Mouse (Mus musculus) hindbrain, embryonic 15.5 days (tissue): Measurements from ENCODE around the gene Rundc1. TPM values are rescaled to one million over a fixed set of nuclear protein-coding genes. Genes with fewer than 3 reads are reported as not detected.
"Not testable (repeated sequence)": the region's sequence is repeated elsewhere in the genome, so short reads cannot be mapped to it uniquely, and the experiment has no call there.

Experiments used
- ATAC-seq: fragments of 200-750 bp; cut with Nextera tagmentation; 2 replicates; pipeline ENCODE4 v1.8.0; 2017; ENCODE audit warnings: low read depth, moderate number of reproducible peaks, moderate TSS enrichment; ENCODE audit not compliant: low FRiP score
- H3K27ac ChIP-seq: fragments of 300-500 bp; sonication (generic); replicated peaks from 2 replicates; pipeline ENCODE4 v1.5.1; 2015; ENCODE audit warnings: mild to moderate bottlenecking, inconsistent platforms
- H3K27me3 ChIP-seq: fragments of 300-500 bp; sonication (generic); 2 replicates; pipeline ENCODE4 v1.6.1; 2015; ENCODE audit warnings: control low read depth, inconsistent platforms
- H3K36me3 ChIP-seq: fragments of 300-500 bp; sonication (generic); 2 replicates; pipeline ENCODE4 v1.6.1; 2015; ENCODE audit warnings: control low read depth, inconsistent platforms
- H3K4me1 ChIP-seq: fragments of 300-500 bp; sonication (generic); replicated peaks from 2 replicates; pipeline ENCODE4 v1.6.1; 2015; ENCODE audit warnings: control low read depth, inconsistent platforms
- H3K4me2 ChIP-seq: fragments of 300-500 bp; sonication (generic); 2 replicates; pipeline ENCODE4 v1.6.1; 2015; ENCODE audit warnings: moderate library complexity, mild to moderate bottlenecking, inconsistent platforms
- H3K4me3 ChIP-seq: fragments of 300-500 bp; sonication (generic); 2 replicates; pipeline ENCODE4 v1.5.1; 2015; ENCODE audit warnings: mild to moderate bottlenecking, inconsistent platforms
- H3K9ac ChIP-seq: fragments of 300-500 bp; sonication (generic); 2 replicates; pipeline ENCODE4 v1.6.1; 2015; ENCODE audit warnings: inconsistent platforms
- H3K9me3 ChIP-seq: fragments of 300-500 bp; sonication (generic); 2 replicates; pipeline ENCODE4 v1.6.1; 2016; ENCODE audit warnings: control low read depth, inconsistent platforms
- WGBS: fragments of 180-500 bp; shearing (Covaris S2); methylation state at CpG from one replicate; pipeline ENCODE4 v1.1.7; 2015; 5-methylcytosine and 5-hydroxymethylcytosine counted together
- polyA plus RNA-seq: library from polyadenylated mRNA; unstranded; fragments of >200 nt; fragmentation: Nextera tagmentation; extraction: Ambion mirVana; gene quantifications from 2 replicates; pipeline ENCODE4 v1.2.1, GENCODE M21; 2015

The Rundc1 gene
- polyA plus RNA-seq, 1 experiment from 2014 or later: 32.0 TPM

DNA sequence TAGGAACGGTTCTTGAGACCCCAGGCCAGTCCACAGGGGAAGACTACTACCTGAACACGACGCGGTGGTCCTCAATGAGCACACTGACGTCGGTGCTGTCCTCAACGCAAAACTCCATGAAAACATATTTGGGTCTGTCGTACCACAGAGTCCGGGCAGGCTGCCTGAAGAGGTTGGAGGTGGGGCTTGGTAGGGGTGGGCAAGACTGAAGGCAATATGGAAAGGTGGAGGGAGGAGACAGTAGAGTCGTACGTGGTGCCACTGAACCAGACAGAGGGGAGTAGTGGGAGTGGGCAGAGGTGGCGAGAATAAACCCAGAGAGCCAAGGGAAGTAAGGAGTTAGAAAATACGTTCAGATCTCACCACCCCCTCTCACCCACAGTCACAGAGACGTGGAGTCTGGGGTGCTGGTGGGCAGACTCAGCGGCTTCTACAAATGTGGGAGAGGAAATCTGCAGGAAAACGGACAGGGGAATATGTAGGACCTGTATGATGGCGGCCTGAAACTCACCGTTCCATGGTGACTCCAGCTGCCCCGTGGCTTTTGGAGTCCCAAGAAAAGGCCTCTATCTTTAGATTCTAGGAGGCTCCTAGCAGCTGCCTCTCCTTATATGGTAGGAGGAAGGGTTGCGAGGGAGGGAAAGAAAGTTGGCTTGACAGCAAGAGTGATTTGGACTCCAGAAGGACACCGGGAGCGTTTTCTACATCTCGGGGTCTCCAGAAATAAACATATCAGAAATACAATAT, 607 bp upstream of the Rundc1 start, which contains the start of gene Gm27029:
Gene Gm27029 (minus strand): TSS at position 692 of the 747 bp plus-strand sequence.
- Histone ChIP-seq H3K9me3 (no peaks in the 10 kb centered on the region), H3K4me3 (peak within 1 kb of the TSS; percentile 96), H3K36me3 (peaks cover 2% of the 10 kb centered on the region; the same call in 1 of the 2 replicates), H3K4me2 (peak within 1 kb of the TSS; percentile 80), H3K27me3 (no peaks in the 10 kb centered on the region), H3K27ac (peak within 1 kb of the TSS; percentile 95), H3K4me1 (peaks cover 29% of the 10 kb centered on the region), H3K9ac (peak within 1 kb of the TSS; percentile 80)
- ATAC-seq: peak; percentile 39
- WGBS: 5% methylated on average over 23 of the region's 23 CpGs

DNA sequence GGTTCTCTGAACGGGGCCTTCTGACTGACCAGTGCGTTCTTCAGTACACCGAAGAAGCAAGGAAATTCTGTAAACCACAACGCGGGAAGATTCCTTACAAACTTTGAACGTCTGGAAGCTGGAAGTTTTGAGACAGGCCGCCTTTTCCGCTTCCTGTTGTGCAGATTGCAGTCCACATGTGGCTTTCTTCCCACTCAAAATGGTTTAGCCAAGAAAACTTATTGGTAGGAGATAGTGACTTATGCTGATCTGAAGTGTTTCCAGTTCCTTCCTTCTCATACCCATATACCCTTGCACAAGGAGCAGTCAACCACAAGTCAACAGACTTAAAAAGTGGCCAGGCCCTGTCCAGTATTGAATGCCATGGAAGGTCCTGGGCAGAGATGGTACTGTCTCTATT, 1.3 kb downstream of the Rundc1 start:
- H3K4me2 ChIP-seq: peak overlapping the region; percentile 80
- H3K27me3 ChIP-seq: no peaks in the 10 kb centered on the region
- H3K9ac ChIP-seq: peak overlapping the region; percentile 80
- no peaks in the 10 kb centered on the region for H3K9me3 ChIP-seq
- peaks cover 29% of the 10 kb centered on the region for H3K4me1 ChIP-seq
- no peak overlapping the region for H3K27ac ChIP-seq
- no peak for ATAC-seq
- peak overlapping the region; percentile 96 for H3K4me3 ChIP-seq
- H3K36me3 ChIP-seq: peaks cover 20% of the 10 kb centered on the region
- WGBS: 68% methylated on average over 8 of the region's 8 CpGs

DNA sequence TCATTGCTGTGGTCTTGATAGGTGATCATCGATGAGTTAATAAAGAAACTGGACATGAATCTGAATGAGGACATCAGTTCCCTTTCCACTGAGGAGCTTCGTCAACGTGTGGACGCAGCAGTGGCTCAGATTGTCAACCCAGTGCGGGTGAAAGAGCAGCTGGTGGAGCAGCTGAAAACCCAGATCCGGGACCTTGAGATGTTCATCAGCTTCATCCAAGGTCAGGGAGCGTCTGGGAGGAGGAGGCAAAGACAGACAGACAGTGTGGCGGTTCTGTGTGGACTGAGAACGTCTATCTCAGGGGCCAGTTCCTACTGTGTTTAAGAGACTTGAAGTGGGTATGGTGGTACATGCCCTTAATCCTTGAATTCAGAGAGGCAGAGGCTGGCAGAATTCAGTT, 6.4 kb downstream of the Rundc1 start:
- H3K36me3 ChIP-seq: peaks cover 61% of the 10 kb centered on the region
- peaks cover 13% of the 10 kb centered on the region for H3K4me1 ChIP-seq
- H3K9ac ChIP-seq: no peak overlapping the region
- H3K4me3 ChIP-seq: no peak overlapping the region
- H3K27me3 ChIP-seq: no peaks in the 10 kb centered on the region
- H3K4me2 ChIP-seq: no peak overlapping the region
- no peaks in the 10 kb centered on the region for H3K9me3 ChIP-seq
- ATAC-seq: no peak
- WGBS: 94% methylated on average over 9 of the region's 9 CpGs
- no peak overlapping the region for H3K27ac ChIP-seq

DNA sequence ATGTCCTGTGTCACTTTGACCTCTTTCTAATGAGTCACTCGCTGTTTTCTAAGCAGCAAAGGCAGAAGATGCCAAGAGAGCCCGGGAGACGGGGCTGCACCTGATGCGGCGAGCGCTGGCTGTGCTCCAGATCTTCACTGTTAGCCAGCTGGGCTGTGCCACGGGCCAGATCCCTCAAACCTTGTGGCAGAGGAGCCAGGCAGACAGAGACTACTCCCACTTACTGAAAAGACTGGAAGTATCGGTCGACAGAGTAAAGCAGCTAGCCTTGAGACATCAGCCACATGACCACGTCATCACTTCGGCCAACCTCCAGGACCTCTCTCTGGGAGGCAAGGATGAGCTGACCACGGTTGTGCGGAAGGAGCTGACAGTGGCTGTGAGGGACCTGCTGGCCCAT, 8.5 kb downstream of the Rundc1 start:
- WGBS: 84% methylated on average over 13 of the region's 13 CpGs
- Histone ChIP-seq H3K27me3 (no peaks in the 10 kb centered on the region), H3K36me3 (peaks cover 61% of the 10 kb centered on the region), H3K4me2 (no peak overlapping the region), H3K4me1 (no peaks in the 10 kb centered on the region), H3K27ac (no peak overlapping the region), H3K4me3 (no peak overlapping the region), H3K9me3 (no peaks in the 10 kb centered on the region), H3K9ac (no peak overlapping the region)
- no peak for ATAC-seq

DNA sequence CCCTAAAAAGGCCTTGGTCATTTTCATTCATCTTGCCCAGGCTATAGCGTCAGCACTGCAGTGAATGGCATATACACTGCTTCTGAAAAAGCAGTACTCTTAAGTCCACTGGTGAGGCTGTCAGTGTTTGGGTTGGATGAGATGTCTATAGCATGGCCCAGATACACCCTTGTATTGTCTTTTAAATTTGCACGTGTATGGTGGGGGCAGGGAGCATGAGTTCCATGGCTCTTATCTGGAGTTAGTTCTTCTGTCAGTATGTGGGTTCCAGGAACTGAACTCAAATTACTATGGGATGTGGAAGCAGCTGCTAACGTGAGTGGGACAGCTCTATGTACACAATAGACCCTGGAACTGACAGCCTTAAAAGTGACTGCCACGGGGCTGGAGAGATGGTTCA, 10.9 kb downstream of the Rundc1 start:
- no peak overlapping the region for H3K4me2 ChIP-seq
- ATAC-seq: no peak
- WGBS: 87% methylated on average over 4 of the region's 4 CpGs
- peaks cover 45% of the 10 kb centered on the region for H3K36me3 ChIP-seq
- H3K4me1 ChIP-seq: no peaks in the 10 kb centered on the region
- no peak overlapping the region for H3K9ac ChIP-seq
- H3K27me3 ChIP-seq: no peaks in the 10 kb centered on the region
- H3K27ac ChIP-seq: no peak overlapping the region
- no peak overlapping the region for H3K4me3 ChIP-seq
- no peaks in the 10 kb centered on the region for H3K9me3 ChIP-seq

DNA sequence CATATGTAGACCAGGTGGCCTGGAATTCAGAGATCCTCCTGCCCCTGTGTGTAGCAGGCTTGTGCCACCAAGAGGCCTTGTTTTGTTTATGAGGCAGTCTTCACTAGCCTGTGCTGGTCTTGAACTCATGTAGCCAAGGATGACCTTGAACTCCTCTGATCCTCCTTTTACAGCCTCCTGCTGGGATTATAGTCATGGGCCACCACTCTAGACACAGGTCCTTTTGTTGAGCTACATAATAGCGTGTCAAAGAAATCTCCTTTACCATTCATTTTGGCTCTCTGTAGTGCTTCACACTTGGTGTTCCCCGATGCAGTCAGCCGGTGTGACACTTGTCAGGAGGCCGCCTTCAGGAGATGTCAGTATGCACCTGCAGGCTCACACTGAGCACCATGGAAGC, 12.0 kb downstream of the Rundc1 start:
- Histone ChIP-seq H3K4me1 (no peaks in the 10 kb centered on the region), H3K36me3 (peaks cover 34% of the 10 kb centered on the region), H3K4me2 (no peak overlapping the region), H3K9ac (no peak overlapping the region), H3K4me3 (no peak overlapping the region), H3K27ac (no peak overlapping the region), H3K27me3 (no peaks in the 10 kb centered on the region), H3K9me3 (no peaks in the 10 kb centered on the region)
- no peak for ATAC-seq
- WGBS: 48% methylated on average over 4 of the region's 4 CpGs

DNA sequence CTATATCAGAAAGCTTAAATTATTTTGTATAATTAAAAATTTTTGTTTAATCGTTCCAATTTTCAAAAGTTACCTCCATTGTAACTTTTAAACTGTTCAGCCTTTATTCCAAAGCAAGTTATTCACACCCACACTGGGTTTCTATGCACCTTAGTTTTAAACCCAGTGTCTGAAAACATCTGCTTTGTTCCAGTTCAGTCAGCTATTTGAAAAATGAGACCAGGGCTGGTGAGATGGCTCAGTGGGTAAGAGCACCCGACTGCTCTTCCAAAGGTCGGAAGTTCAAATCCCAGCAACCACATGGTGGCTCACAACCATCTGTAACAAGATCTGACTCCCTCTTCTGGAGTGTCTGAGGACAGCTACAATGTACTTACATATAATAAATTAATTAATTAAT, 13.1 kb downstream of the Rundc1 start:
- peaks cover 26% of the 10 kb centered on the region for H3K36me3 ChIP-seq
- H3K4me3 ChIP-seq, H3K9me3 ChIP-seq, H3K4me1 ChIP-seq, ATAC-seq, H3K9ac ChIP-seq, H3K4me2 ChIP-seq, H3K27me3 ChIP-seq, H3K27ac ChIP-seq: not testable (repeated sequence)
- 49% methylated on average over 3 of the region's 3 CpGs for WGBS

DNA sequence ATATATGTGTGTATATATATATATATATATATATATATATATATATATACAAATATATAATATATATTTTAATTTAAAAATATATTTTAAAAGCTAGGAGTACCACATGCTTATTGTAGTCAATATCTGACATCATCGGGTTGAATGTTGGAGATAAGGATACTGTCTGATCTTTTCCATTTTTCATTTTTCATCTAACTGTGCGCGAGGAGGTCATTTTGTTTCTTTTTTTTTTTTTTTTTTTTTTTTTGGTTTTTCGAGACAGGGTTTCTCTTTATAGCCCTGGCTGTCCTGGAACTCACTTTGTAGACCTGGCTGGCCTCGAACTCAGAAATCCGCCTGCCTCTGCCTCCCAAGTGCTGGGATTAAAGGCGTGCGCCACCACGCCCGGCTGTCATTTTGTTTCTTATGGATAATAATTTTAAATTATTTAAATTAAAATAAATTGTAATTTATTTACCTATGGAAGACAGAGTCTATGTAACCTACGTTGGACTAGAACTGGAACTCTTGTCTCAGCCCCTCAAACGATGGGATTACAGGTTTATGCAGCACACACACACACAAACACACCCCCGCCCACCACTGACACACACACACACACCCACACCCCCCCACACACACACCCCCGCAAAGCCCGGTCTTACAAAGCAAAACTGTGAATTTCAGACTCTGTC, 16.7 kb downstream of the Rundc1 start:
- not testable (repeated sequence) for H3K9ac ChIP-seq, H3K27me3 ChIP-seq, ATAC-seq, H3K9me3 ChIP-seq
- peak overlapping the region; percentile 49 for H3K4me2 ChIP-seq
- 40% methylated on average over 15 of the region's 15 CpGs for WGBS
- peaks cover 18% of the 10 kb centered on the region for H3K4me1 ChIP-seq
- H3K27ac ChIP-seq: 0 out of 2 replicates have a peak overlapping the region, but pooled peaks have one; percentile 53
- H3K4me3 ChIP-seq: peak overlapping the region; percentile 29
- H3K36me3 ChIP-seq: peaks cover 17% of the 10 kb centered on the region

DNA sequence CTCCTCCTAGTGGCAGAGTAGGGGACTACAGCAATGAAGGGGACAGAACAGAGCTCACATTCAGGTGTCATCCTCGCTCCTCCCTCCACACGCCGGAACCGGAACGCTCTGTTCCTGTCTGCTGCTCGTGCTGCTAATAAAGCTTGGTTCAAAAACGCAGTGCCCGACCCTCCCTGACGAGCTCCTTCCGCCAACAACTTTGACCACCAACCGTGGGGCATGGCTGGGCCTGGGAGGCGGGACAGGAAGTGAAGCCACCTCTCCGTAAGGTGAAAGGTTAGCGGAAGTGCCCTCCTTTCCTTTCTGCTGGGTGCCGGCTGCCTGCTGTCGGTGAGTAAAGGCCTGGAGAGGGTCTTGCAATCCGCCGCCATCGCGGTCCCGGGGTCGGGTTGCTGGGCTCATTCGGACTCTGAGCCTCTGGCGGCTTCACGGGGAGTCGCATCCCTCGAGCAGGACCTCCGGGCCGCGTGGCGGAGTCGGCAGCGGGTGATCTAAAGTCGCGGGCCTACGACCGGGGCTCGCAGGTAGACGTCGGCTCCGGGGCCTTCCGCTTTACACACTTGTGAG, 17.3 kb downstream of the Rundc1 start, which contains the start of gene Rpl27:
Gene Rpl27 (plus strand): TSS at position 172 of the 567 bp plus-strand sequence.
- 0% methylated on average over 42 of the region's 42 CpGs for WGBS
- ATAC-seq: peak; percentile 98

DNA sequence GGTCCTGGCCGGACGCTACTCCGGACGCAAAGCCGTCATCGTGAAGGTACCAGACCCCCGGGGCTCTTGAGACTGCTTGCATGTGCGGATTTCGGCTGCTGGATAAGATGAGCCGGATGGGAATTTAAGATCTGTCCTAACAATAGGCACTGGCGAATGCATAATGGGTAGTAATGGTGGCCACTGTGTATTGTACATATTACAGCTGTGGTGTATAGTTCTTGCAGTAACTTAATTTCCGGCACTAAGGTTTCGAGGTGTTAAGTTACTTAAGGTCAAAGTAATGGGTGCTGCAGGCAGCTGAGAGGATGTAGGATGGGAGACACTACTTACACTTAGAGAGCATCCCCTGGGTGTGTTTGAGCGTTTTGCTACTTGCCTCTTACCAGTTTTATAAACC, 17.9 kb downstream of the Rundc1 start:
- Histone ChIP-seq H3K9me3 (no peaks in the 10 kb centered on the region), H3K4me2 (peak overlapping the region; percentile 93), H3K4me1 (peaks cover 18% of the 10 kb centered on the region), H3K9ac (peak overlapping the region; percentile 94), H3K27ac (peak overlapping the region; percentile 92), H3K36me3 (peaks cover 17% of the 10 kb centered on the region), H3K27me3 (no peaks in the 10 kb centered on the region), H3K4me3 (peak overlapping the region; percentile 86)
- ATAC-seq: no peak
- WGBS: under 1% methylated on average over 14 of the region's 14 CpGs

More for the DNA sequence above, 17.3 kb downstream of the Rundc1 start, which contains the start of gene Rpl27:
- Histone ChIP-seq H3K36me3 (peaks cover 17% of the 10 kb centered on the region), H3K4me3 (peak within 1 kb of the TSS; percentile 86), H3K4me1 (peaks cover 18% of the 10 kb centered on the region), H3K4me2 (peak within 1 kb of the TSS; percentile 93), H3K9me3 (no peaks in the 10 kb centered on the region), H3K27me3 (no peaks in the 10 kb centered on the region), H3K9ac (peak within 1 kb of the TSS; percentile 94), H3K27ac (peak within 1 kb of the TSS; percentile 92)

DNA sequence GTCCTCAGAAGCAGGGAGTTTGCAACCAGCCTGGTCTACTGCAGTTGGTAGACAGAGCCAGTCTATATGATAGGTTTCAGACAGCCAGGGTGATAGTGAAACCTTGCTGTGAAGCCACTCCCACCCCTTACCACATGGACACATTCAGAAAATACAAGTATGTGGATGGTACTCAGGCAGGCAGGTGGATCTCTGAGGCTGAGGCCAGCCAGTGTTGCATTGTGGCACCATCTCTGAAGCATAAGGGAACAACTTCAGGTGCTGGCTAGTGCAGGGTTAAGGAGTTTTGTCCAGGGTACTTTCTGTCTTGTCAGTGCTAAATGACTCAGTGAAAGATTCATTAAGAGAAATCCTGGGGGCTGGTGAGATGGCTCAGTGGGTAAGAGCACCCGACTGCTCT, 21.4 kb downstream of the Rundc1 start:
- Histone ChIP-seq H3K9ac (no peak overlapping the region), H3K9me3 (no peaks in the 10 kb centered on the region), H3K4me1 (peaks cover 18% of the 10 kb centered on the region), H3K36me3 (peaks cover 17% of the 10 kb centered on the region), H3K27me3 (no peaks in the 10 kb centered on the region), H3K4me2 (no peak overlapping the region), H3K4me3 (no peak overlapping the region), H3K27ac (no peak overlapping the region)
- no peak for ATAC-seq
- WGBS: 80% methylated on average over 1 of the region's 1 CpGs

DNA sequence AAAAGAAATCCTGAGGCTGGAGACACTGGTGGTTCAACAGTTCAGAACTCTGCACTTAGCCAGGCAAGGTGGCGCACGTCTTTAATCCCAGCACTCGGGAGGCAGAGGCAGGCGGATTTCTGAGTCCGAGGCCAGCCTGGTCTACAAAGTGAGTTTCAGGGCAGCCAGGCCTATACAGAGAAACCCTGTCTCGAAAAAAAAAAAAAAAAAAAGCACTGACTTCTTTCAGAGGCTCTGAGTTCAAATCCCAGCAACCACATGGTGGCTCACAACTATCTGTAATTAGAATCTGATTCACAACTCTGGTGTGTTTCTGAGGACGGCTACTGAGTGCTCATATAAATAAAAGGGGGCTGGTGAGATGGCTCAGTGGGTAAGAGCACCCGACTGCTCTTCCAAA, 22.0 kb downstream of the Rundc1 start:
- H3K27ac ChIP-seq, H3K9ac ChIP-seq, H3K27me3 ChIP-seq, ATAC-seq, H3K9me3 ChIP-seq, H3K4me2 ChIP-seq, H3K4me3 ChIP-seq: not testable (repeated sequence)
- peaks cover 17% of the 10 kb centered on the region for H3K36me3 ChIP-seq
- WGBS: 93% methylated on average over 8 of the region's 8 CpGs
- H3K4me1 ChIP-seq: peaks cover 18% of the 10 kb centered on the region
